Mouse (Mus musculus): ENCODE results near the gene Evl. TPM values are rescaled to one million over a fixed set of nuclear protein-coding genes. Genes with fewer than 3 reads are reported as not detected.

Evl gene
- total and polyA plus RNA-seq, 3 experiments: 3.2 to 29.3 (median 11.3) TPM

GRCm38 (mm10) chr12:108722464-108722863 is 167.9 kb downstream of the Evl start:
- no peak overlapping the region for H3K27ac ChIP-seq (ENCODE audit: insufficient read depth, low read depth)
- H3K4me2 ChIP-seq (ENCODE audit: insufficient read depth, low read depth, poor library complexity, severe bottlenecking): no peak overlapping the region
- H3K9ac ChIP-seq (ENCODE audit: insufficient read depth, low read depth): no peak overlapping the region
- in situ Hi-C loops (cut with MboI; ENCODE audit: low pct_ligation_motif_present, low pct_unique_long_range_greater_than_20kb, low sequenced_read_pairs) (no loop called here), dilution Hi-C loops (cut with MboI; ENCODE audit: extremely low pct_ligation_motif_present, extremely low pct_unique_long_range_greater_than_20kb, low sequenced_read_pairs) (no loop called here)
- TF ChIP-seq EP300 (IDR thresholded peaks at IDR 0.05; ENCODE audit: low read length) (no peak), ELF1 (IDR thresholded peaks at IDR 0.05; ENCODE audit: low read depth, low read length) (no peak), RAD21 (IDR thresholded peaks at IDR 0.05; ENCODE audit: low read depth, low read length) (no peak), USF2 (conservative IDR thresholded peaks at IDR 0.05; ENCODE audit: low read depth, low read length) (no peak), MEF2A (IDR thresholded peaks at IDR 0.05; ENCODE audit: borderline replicate concordance, low read depth, low read length) (no peak), ZKSCAN1 (IDR thresholded peaks at IDR 0.05; ENCODE audit: borderline replicate concordance, low read depth, low read length) (no peak), POLR2A (IDR thresholded peaks at IDR 0.05; ENCODE audit: low read depth, low read length) (no peak)
- no peak for DNase-seq (ENCODE audit: extremely low read depth)
- H3K4me3 ChIP-seq (replicated peaks in 1 of 3; ENCODE audit: low read depth in 2 of 3, low read length in 2 of 3, poor library complexity in 1 of 3): no peak overlapping the region
- H3K4me1 ChIP-seq (ENCODE audit: control insufficient read depth in 1 of 2, insufficient read depth in 2 of 2): no peaks in the 10 kb centered on the region
- H3K9me3 ChIP-seq (replicated peaks; ENCODE audit: low read length): peaks cover 3% of the 10 kb centered on the region
- peaks cover 41% of the 10 kb centered on the region for H3K27me3 ChIP-seq (replicated peaks)
- no peaks in the 10 kb centered on the region; the same call in 1 of the 2 replicates for H3K79me2 ChIP-seq (replicated peaks; ENCODE audit: control insufficient read depth, extremely low read depth, insufficient read depth, poor library complexity, severe bottlenecking)
- no peaks in the 10 kb centered on the region for H3K36me3 ChIP-seq (replicated peaks in 1 of 2; ENCODE audit: control insufficient read depth in 1 of 2, insufficient read depth in 1 of 2, low read length in 1 of 2)

- Histone ChIP-seq H3K4me3 (replicated peaks in 1 of 3; ENCODE audit: low read depth in 2 of 3, low read length in 2 of 3, poor library complexity in 1 of 3) (no peak overlapping the region), H3K9ac (ENCODE audit: insufficient read depth, low read depth) (no peak overlapping the region), H3K27ac (ENCODE audit: insufficient read depth, low read depth) (no peak overlapping the region), H3K4me2 (ENCODE audit: insufficient read depth, low read depth, poor library complexity, severe bottlenecking) (no peak overlapping the region), H3K79me2 (replicated peaks; ENCODE audit: control insufficient read depth, extremely low read depth, insufficient read depth, poor library complexity, severe bottlenecking) (no peaks in the 10 kb centered on the region; the same call in 1 of the 2 replicates), H3K27me3 (replicated peaks) (peaks cover 39% of the 10 kb centered on the region), H3K9me3 (replicated peaks; ENCODE audit: low read length) (peaks cover 3% of the 10 kb centered on the region), H3K36me3 (replicated peaks in 1 of 2; ENCODE audit: control insufficient read depth in 1 of 2, insufficient read depth in 1 of 2, low read length in 1 of 2) (no peaks in the 10 kb centered on the region), H3K4me1 (ENCODE audit: control insufficient read depth in 1 of 2, insufficient read depth in 2 of 2) (no peaks in the 10 kb centered on the region)
- TF ChIP-seq SIN3A (IDR thresholded peaks at IDR 0.05; ENCODE audit: low read length): no peak
- TF ChIP-seq KAT2A (IDR thresholded peaks at IDR 0.05; ENCODE audit: insufficient replicate concordance, low read length): no peak
- no peak for TF ChIP-seq MXI1 (IDR thresholded peaks at IDR 0.05; ENCODE audit: low read depth, low read length)
- no peak for TF ChIP-seq MAZ (IDR thresholded peaks at IDR 0.05; ENCODE audit: low read depth, low read length)
- in situ Hi-C loops (cut with MboI; ENCODE audit: low pct_ligation_motif_present, low pct_unique_long_range_greater_than_20kb, low sequenced_read_pairs) (no loop called here), dilution Hi-C loops (cut with MboI; ENCODE audit: extremely low pct_ligation_motif_present, extremely low pct_unique_long_range_greater_than_20kb, low sequenced_read_pairs) (no loop called here)
- DNase-seq (ENCODE audit: extremely low read depth): no peak
Measured at GRCm38 (mm10) chr12:108723841-108724240, 169.3 kb downstream of the Evl start.

DNA sequence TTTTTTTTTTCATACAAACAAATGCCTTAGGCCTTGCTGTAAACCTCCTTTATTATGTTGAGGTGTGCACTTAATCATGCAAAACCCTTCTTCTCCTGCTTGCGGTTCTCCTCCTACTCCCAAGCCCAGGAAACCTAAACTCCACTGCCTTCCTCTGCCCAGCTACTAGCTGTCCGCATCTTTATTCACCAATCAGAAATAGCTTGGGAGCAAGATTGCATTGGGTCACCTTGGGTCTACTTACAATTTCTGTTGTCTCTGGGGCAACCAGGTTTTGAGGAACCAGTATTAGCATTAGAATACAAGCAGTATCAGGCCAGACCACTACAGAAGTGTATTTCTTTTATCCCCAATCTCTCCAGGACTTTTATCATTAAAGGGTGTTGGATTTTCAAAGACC is 179.9 kb downstream of the Evl start:
- no peak for DNase-seq (ENCODE audit: extremely low read depth)
- Histone ChIP-seq H3K27me3 (replicated peaks) (peaks cover 8% of the 10 kb centered on the region), H3K9me3 (replicated peaks; ENCODE audit: low read length) (no peaks in the 10 kb centered on the region), H3K4me1 (ENCODE audit: control insufficient read depth in 1 of 2, insufficient read depth in 2 of 2) (no peaks in the 10 kb centered on the region), H3K27ac (ENCODE audit: insufficient read depth, low read depth) (no peak overlapping the region), H3K9ac (ENCODE audit: insufficient read depth, low read depth) (no peak overlapping the region), H3K4me3 (replicated peaks in 1 of 3; ENCODE audit: low read depth in 2 of 3, low read length in 2 of 3, poor library complexity in 1 of 3) (no peak overlapping the region), H3K36me3 (replicated peaks in 1 of 2; ENCODE audit: control insufficient read depth in 1 of 2, insufficient read depth in 1 of 2, low read length in 1 of 2) (no peaks in the 10 kb centered on the region), H3K79me2 (replicated peaks; ENCODE audit: control insufficient read depth, extremely low read depth, insufficient read depth, poor library complexity, severe bottlenecking) (no peaks in the 10 kb centered on the region), H3K4me2 (ENCODE audit: insufficient read depth, low read depth, poor library complexity, severe bottlenecking) (no peak overlapping the region)
- in situ Hi-C loops (cut with MboI; ENCODE audit: low pct_ligation_motif_present, low pct_unique_long_range_greater_than_20kb, low sequenced_read_pairs): no loop called here
- dilution Hi-C loops (cut with MboI; ENCODE audit: extremely low pct_ligation_motif_present, extremely low pct_unique_long_range_greater_than_20kb, low sequenced_read_pairs): no loop called here
- TF ChIP-seq SMC3 (IDR thresholded peaks at IDR 0.05; ENCODE audit: low read depth, low read length) (no peak), TBP (conservative IDR thresholded peaks at IDR 0.05; ENCODE audit: low read depth, low read length) (no peak), MAZ (IDR thresholded peaks at IDR 0.05; ENCODE audit: low read depth, low read length) (no peak), TCF12 (IDR thresholded peaks at IDR 0.05; ENCODE audit: low read depth, low read length) (no peak), ELF1 (IDR thresholded peaks at IDR 0.05; ENCODE audit: low read depth, low read length) (no peak), MEF2A (IDR thresholded peaks at IDR 0.05; ENCODE audit: borderline replicate concordance, low read depth, low read length) (no peak), PAX5 (IDR thresholded peaks at IDR 0.05; ENCODE audit: low read length) (no peak), NRF1 (IDR thresholded peaks at IDR 0.05; ENCODE audit: low read depth, low read length) (no peak), CTCF (conservative IDR thresholded peaks at IDR 0.05 in 1 of 2, IDR thresholded peaks at IDR 0.05 in 1 of 2; ENCODE audit: low read depth in 2 of 2, low read length in 2 of 2) (no peak), POLR2AphosphoS2 (IDR thresholded peaks at IDR 0.05; ENCODE audit: low read depth, low read length) (no peak), HCFC1 (IDR thresholded peaks at IDR 0.05; ENCODE audit: low read depth, low read length) (no peak), ZNF384 (IDR thresholded peaks at IDR 0.05; ENCODE audit: low read depth, low read length) (no peak)
